Mouse (Mus musculus) left cerebral cortex, adult 9 months (tissue): ENCODE data around the gene Gm42906.

ENCODE experiments used
- DNase-seq, 2 experiments: peaks; one replicate each; pipeline ENCODE4 v3.0.0; 2022; ENCODE audit warnings: low spot score in 2 of 2

Gm42906 gene

DNA sequence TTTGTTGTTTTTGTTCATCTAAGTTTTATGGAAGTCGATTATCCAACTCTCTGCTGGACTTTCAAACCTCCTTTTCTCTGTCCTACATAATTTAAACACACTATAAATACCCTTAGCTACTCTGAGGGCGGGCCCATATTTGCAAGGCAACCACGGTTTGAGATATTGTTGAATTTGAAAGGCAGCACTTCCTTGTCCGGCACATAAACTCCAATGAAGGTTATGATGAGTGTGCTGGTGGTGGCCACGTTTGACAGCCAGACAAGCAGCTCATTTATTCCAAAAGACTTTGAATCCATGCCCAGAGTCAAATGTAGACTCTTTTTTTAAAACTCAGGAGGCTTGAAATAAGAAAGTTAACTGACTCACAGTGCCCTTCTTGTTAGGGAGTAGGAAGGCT lies 33.3 kb downstream of the Gm42906 start:
- peak in 1 of 2 experiments; percentile 30 for DNase-seq

DNA sequence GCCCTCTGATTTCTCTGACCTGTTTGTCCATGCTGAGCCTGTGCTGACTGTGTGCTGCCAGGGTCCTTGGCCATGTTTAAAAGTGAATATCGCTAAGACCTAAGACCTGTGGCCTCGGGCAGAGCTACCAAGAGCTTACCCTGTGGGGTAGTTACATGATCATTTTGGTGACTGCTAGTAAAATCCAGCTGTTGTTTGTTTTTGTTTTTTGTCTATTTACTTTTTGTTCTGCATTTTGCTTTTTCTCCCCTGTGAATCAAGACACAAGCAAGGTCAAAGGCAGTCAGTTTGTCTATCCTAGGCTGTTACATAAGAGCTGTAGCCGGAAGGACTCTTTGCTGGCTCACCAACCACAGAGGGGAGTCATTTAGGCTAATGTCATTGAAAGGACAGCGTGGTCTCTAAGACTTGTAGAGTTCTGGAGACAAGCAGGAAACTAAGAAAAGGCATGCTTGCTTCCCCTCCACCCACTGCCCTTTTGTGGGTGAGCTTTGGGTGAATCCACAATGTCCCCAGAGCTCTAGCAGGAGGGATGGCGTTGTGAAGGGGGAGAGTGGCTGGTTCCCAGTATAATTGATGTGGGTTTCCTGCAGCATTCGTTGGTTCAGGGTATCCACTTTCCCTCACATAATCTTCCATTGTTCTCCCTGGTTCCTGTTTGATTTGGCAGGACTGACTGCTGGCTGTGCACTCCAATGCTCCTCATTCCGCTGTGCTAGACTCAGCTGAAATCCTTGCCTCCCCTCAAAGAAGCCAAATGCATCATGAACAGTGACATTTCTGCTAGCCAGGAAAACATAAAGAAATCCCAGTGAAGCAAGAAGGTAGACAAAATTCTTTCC lies 33.9 kb downstream of the Gm42906 start:
- no peak for DNase-seq

DNA sequence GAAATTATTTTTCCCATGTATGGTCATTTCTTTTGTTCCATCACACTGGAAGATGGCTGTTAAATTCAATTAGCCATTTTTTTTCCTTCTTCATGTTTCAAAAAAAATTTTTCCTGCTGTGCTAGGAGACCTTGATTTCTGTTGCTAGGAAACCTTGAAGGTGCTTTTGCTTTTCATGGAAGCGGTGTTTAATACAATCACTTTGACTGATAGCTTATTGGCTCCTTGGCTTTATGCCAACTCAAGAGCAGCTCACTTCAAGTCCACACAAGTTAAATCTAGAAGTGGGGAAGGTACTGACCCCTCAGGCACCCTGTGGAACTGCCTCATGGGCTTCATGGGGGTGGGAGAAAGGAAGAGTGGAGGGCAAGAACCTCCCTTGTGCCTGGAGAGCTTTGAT lies 38.1 kb downstream of the Gm42906 start:
- DNase-seq = no peak

GRCm38 (mm10) chr5:151379896-151380295 lies 48.1 kb downstream of the Gm42906 start:
- peak in 1 of 2 experiments; percentile 36 for DNase-seq

GRCm38 (mm10) chr5:151379210-151379609 lies 48.8 kb downstream of the Gm42906 start:
- no peak for DNase-seq

- no peak for DNase-seq
Measured at GRCm38 (mm10) chr5:151376931-151377330, 51.0 kb downstream of the Gm42906 start.

GRCm38 (mm10) chr5:151374825-151375224 lies 53.1 kb downstream of the Gm42906 start:
- no peak for DNase-seq

GRCm38 (mm10) chr5:151371130-151371529 lies 56.8 kb downstream of the Gm42906 start:
- no peak for DNase-seq

DNA sequence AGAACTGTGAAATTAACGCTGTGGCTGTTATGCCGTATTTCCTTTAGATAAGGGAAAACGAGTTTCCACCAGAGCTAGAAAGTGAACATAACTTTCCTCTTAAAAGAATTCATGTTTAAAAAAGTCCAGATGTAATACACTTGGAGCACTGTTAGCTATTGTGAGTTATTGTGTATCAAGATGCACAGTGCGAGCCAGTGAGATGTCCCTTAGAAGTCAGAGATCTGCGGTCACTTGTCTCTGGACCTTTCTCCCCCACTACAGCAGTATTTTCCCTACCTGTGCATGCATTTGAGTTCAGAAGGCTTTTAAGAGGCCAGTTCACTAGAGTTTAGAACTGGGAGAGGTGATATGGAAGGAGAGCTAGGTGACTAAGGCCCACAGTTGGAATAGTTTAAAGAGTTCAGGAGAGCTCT lies 58.6 kb downstream of the Gm42906 start:
- DNase-seq = peak in 1 of 2 experiments; percentile 4

- DNase-seq = peak; percentile 99 to 100
Measured at GRCm38 (mm10) chr5:151368395-151369190, 59.4 kb downstream of the Gm42906 start.

DNA sequence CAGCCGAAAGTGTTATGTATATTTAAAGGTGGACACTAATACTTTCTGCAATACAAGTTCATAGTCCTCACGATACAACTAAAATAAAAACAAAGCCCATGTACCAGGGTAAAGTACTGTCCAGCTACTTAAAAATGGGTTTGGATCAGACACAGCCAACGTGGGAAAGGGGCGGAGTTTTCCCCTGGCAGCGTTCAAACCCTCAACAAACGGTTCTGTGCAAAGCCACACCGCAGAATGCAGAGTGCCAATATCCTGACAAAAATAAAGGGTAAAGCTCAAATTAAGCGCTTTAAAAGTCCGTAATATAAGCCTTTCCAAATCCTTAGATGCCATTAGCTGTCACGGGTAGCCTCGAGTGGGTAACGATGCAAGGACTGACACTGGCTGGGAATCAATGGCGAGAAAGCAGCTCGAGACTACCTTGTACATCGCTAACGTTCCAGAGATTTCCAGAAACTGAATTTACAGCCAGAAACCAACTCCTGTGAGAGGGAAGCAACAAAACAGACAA lies 60.0 kb downstream of the Gm42906 start:
- DNase-seq = no peak

GRCm38 (mm10) chr5:151367317-151367716 lies 60.6 kb downstream of the Gm42906 start:
- no peak for DNase-seq

DNA sequence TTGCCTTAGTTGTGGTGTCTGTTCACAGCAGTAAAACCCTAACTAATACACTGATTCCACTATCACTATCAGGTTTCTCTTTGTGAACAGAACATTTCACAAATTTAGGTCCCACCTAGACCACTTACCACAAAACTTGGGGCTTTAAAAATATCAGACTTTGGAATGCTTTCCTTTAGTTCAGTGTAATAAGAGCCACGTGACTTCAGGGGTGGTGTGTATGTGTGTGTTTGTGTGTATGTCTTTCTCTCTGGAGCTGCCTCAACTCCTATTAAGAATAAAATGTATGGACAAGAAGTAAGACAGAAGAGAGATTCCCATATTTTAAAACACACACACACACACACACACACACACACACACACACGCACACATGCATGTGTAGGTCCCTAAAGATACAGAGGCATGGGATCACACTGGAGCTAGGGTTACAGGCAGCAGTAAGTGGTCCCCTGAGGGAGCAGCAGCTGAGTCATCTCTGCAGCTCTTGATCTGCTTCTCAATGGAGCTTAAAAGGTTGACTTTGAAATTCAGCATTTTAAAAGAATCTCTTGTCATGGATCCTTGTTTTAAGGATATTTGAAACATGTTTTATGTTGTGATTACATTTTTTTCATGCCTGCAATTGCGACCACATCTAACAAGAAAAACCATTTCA lies 64.5 kb downstream of the Gm42906 start:
- DNase-seq = no peak

GRCm38 (mm10) chr5:151349616-151350015 lies 78.3 kb downstream of the Gm42906 start:
- no peak for DNase-seq

DNA sequence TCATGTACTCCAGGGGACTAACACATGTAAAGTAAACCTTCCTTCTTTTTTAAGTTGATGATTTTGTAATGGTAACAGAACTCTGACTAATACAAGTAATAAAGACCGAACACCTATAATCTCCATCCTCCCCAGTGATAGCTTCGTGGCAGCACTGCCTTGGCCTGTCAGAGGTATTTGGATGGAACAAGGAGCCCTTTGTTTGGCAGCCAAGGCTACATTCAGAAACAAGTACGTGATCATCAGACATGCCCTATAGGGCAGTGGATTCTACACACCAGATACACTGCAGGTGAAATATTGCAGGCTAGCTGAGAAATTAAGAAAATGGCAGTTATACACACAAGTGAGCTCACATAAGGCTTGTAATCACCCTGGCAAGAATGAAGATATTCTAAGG lies 79.5 kb downstream of the Gm42906 start:
- no peak for DNase-seq

DNA sequence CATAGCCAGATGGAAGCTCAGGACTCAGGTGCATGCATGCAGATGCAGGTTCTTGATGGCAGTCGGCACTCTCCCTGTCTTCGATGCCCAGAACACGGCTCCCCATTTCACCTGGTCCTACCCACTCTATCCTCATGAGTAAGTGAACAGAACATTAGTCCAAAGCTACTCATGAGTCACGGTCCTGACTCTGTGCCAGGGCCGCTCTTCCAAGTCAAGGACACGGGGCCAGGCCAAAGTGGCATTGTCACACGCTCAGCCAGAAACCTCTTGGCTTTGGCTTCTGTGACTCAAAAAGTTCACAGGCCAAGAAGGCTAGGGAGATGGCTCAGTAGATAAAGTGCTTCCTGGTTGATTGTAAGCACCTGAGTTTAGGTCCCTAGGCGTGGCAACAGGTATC lies 81.3 kb downstream of the Gm42906 start:
- DNase-seq = no peak

- no peak for DNase-seq
Measured at GRCm38 (mm10) chr5:151344737-151345136, 83.2 kb downstream of the Gm42906 start.

DNA sequence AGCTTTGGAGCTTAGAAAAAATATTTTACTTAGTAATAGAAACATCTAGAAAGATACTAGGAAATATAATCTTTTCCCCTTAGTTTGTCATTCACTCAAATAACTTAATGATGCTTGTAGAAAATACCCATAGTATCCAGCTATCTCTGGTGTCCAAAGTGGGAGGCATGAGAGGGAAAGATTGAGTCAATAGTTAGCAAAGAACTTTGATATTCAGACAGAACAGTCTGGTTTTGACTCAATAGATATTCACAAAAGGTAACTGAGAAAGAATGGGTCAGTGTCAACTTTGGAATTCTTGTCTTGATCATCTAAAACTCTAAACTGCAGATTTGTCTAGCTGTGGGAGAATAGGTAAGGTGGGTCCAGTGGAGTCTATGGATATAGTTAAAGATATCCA lies 94.3 kb downstream of the Gm42906 start:
- no peak for DNase-seq

DNA sequence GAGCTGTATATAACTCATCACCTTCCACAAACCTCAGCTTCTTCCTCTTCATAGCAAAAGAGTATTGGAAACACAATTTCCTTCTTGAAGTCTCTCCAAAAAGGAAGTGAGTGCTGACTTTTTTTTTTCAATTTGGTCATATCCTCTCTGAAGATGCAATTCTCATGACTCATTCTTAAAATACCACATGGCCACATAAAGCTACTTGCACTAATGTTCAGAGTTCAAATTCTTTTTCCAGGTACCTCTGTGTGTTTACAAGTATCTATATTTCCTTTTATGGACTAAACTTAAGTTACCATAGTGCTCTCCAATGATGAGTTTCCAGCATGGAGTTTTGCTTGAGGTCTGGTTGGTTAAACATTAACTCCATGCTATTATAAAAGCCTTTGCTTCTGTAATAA lies 94.8 kb downstream of the Gm42906 start:
- DNase-seq = no peak

- DNase-seq = peak; percentile 3 to 15
Measured at GRCm38 (mm10) chr5:151315804-151316597, 112.0 kb downstream of the Gm42906 start.

DNA sequence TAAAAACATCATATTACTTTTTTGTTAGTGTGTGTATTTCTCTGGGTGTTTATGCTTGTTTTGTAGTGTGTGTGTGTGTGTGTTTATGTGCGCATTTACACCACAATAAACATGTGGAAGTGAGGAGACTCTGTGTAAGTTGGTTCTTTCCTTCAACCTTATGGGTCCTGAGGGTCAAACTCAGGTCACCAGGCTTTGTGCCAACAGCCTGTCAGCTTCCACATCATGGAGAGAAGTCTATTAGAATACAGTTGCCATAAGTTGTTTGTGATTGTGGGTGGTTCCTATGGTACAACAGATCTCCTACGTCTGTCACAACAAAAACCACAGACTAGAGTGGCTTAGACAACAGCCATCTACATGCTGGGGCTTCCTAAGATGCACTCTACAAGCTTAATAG lies 127.7 kb downstream of the Gm42906 start:
- DNase-seq = no peak
